Mouse (Mus musculus): ENCODE measurements around the gene Pecam1. TPM values are rescaled to one million over a fixed set of nuclear protein-coding genes. Genes with fewer than 3 reads are reported as not detected.

Pecam1 gene
- 9.7 and 14.8 TPM in 2 replicates for polyA plus RNA-seq (2014; fragmentation: Nextera tagmentation; extraction: Ambion mirVana)

GRCm38 (mm10) chr11:106750121-106750751 lies at the start of gene Pecam1:
Gene Pecam1 (minus strand): TSS chr11:106750628.
- DNase-seq = no peak
- no peak within 1 kb of the TSS for H3K27ac ChIP-seq (replicated peaks; ENCODE audit: low read depth, low read length)
- H3K4me1 ChIP-seq (ENCODE audit: control insufficient read depth, insufficient read depth, low read length) = no peaks in the 10 kb centered on the region
- no peak for ATAC-seq (ENCODE audit: low FRiP score, low TSS enrichment)
- no peaks in the 10 kb centered on the region for H3K27me3 ChIP-seq (ENCODE audit: control insufficient read depth, insufficient read depth, low read length)
- no peak within 1 kb of the TSS for H3K4me3 ChIP-seq (replicated peaks; ENCODE audit: low read depth, low read length)
- no peaks in the 10 kb centered on the region for H3K36me3 ChIP-seq (ENCODE audit: control insufficient read depth, insufficient read depth, low read length)
- H3K9ac ChIP-seq (replicated peaks; ENCODE audit: low read length) = no peak within 1 kb of the TSS
- 0 out of 2 replicates have a peak, but pooled peaks cover 4% of the 10 kb centered on the region for H3K9me3 ChIP-seq (ENCODE audit: control insufficient read depth, low read length)
- H3K4me2 ChIP-seq (ENCODE audit: low read length) = no peak within 1 kb of the TSS
- WGBS = 88% methylated on average over 13 of the region's 13 CpGs

GRCm38 (mm10) chr11:106795679-106796078 lies 45.3 kb upstream of the Pecam1 start:
- Histone ChIP-seq H3K4me3 (replicated peaks; ENCODE audit: low read depth, low read length) (no peak overlapping the region), H3K9ac (replicated peaks; ENCODE audit: low read length) (no peak overlapping the region), H3K4me1 (ENCODE audit: control insufficient read depth, insufficient read depth, low read length) (no peaks in the 10 kb centered on the region; the same call in 1 of the 2 replicates), H3K27me3 (ENCODE audit: control insufficient read depth, insufficient read depth, low read length) (no peaks in the 10 kb centered on the region), H3K9me3 (ENCODE audit: control insufficient read depth, low read length) (no peaks in the 10 kb centered on the region), H3K27ac (replicated peaks; ENCODE audit: low read depth, low read length) (no peak overlapping the region), H3K4me2 (ENCODE audit: low read length) (no peak overlapping the region), H3K36me3 (ENCODE audit: control insufficient read depth, insufficient read depth, low read length) (peaks cover 73% of the 10 kb centered on the region)
- DNase-seq (no peak), ATAC-seq (ENCODE audit: low FRiP score, low TSS enrichment) (no peak)
- 83% methylated on average over 9 of the region's 9 CpGs for WGBS

- DNase-seq = no peak
- H3K27me3 ChIP-seq (ENCODE audit: control insufficient read depth, insufficient read depth, low read length) = no peaks in the 10 kb centered on the region
- no peak overlapping the region for H3K9ac ChIP-seq (replicated peaks; ENCODE audit: low read length)
- WGBS = 74% methylated on average over 4 of the region's 4 CpGs
- H3K4me1 ChIP-seq (ENCODE audit: control insufficient read depth, insufficient read depth, low read length) = peaks cover 6% of the 10 kb centered on the region
- no peak overlapping the region for H3K4me3 ChIP-seq (replicated peaks; ENCODE audit: low read depth, low read length)
- H3K9me3 ChIP-seq (ENCODE audit: control insufficient read depth, low read length) = no peaks in the 10 kb centered on the region
- H3K36me3 ChIP-seq (ENCODE audit: control insufficient read depth, insufficient read depth, low read length) = peaks cover 56% of the 10 kb centered on the region
- H3K4me2 ChIP-seq (ENCODE audit: low read length) = no peak overlapping the region
- no peak overlapping the region for H3K27ac ChIP-seq (replicated peaks; ENCODE audit: low read depth, low read length)
- no peak for ATAC-seq (ENCODE audit: low FRiP score, low TSS enrichment)
These were observed 43.4 kb upstream of the Pecam1 start for GRCm38 (mm10) chr11:106793846-106794245.

- Histone ChIP-seq H3K9me3 (ENCODE audit: control insufficient read depth, low read length) (no peaks in the 10 kb centered on the region), H3K4me2 (ENCODE audit: low read length) (peak overlapping the region; percentile 60), H3K27ac (replicated peaks; ENCODE audit: low read depth, low read length) (peak overlapping the region; percentile 98), H3K9ac (replicated peaks; ENCODE audit: low read length) (peak overlapping the region; percentile 99), H3K4me1 (ENCODE audit: control insufficient read depth, insufficient read depth, low read length) (peaks cover 20% of the 10 kb centered on the region), H3K4me3 (replicated peaks; ENCODE audit: low read depth, low read length) (peak overlapping the region; percentile 95), H3K36me3 (ENCODE audit: control insufficient read depth, insufficient read depth, low read length) (peaks cover 38% of the 10 kb centered on the region), H3K27me3 (ENCODE audit: control insufficient read depth, insufficient read depth, low read length) (no peaks in the 10 kb centered on the region)
- peak; percentile 61 for DNase-seq
- no peak for ATAC-seq (ENCODE audit: low FRiP score, low TSS enrichment)
- under 1% methylated on average over 6 of the region's 6 CpGs for WGBS
These were observed 39.2 kb upstream of the Pecam1 start for GRCm38 (mm10) chr11:106789649-106790048.

- Histone ChIP-seq H3K27ac (replicated peaks; ENCODE audit: low read depth, low read length) (peak within 1 kb of the TSS; percentile 98), H3K4me3 (replicated peaks; ENCODE audit: low read depth, low read length) (peak within 1 kb of the TSS; percentile 95), H3K4me1 (ENCODE audit: control insufficient read depth, insufficient read depth, low read length) (peaks cover 20% of the 10 kb centered on the region), H3K9me3 (ENCODE audit: control insufficient read depth, low read length) (no peaks in the 10 kb centered on the region), H3K4me2 (ENCODE audit: low read length) (peak within 1 kb of the TSS; percentile 60), H3K27me3 (ENCODE audit: control insufficient read depth, insufficient read depth, low read length) (no peaks in the 10 kb centered on the region), H3K9ac (replicated peaks; ENCODE audit: low read length) (peak within 1 kb of the TSS; percentile 99), H3K36me3 (ENCODE audit: control insufficient read depth, insufficient read depth, low read length) (peaks cover 38% of the 10 kb centered on the region)
- ATAC-seq (ENCODE audit: low FRiP score, low TSS enrichment) (peak; percentile 92), DNase-seq (peak; percentile 97)
- under 1% methylated on average over 58 of the region's 58 CpGs for WGBS
These were observed 38.5 kb upstream of the Pecam1 start, which contains the start of the genes Ddx5 and Cep95 for GRCm38 (mm10) chr11:106788775-106789459. Gene Ddx5 (minus strand): TSS chr11:106789185. Gene Cep95 (plus strand): TSS chr11:106789252.

- Histone ChIP-seq H3K9ac (replicated peaks; ENCODE audit: low read length) (peak overlapping the region; percentile 99), H3K36me3 (ENCODE audit: control insufficient read depth, insufficient read depth, low read length) (peaks cover 39% of the 10 kb centered on the region), H3K4me1 (ENCODE audit: control insufficient read depth, insufficient read depth, low read length) (peaks cover 20% of the 10 kb centered on the region), H3K4me2 (ENCODE audit: low read length) (peak overlapping the region; percentile 80), H3K27ac (replicated peaks; ENCODE audit: low read depth, low read length) (peak overlapping the region; percentile 98), H3K27me3 (ENCODE audit: control insufficient read depth, insufficient read depth, low read length) (no peaks in the 10 kb centered on the region), H3K4me3 (replicated peaks; ENCODE audit: low read depth, low read length) (peak overlapping the region; percentile 95), H3K9me3 (ENCODE audit: control insufficient read depth, low read length) (no peaks in the 10 kb centered on the region)
- ATAC-seq (ENCODE audit: low FRiP score, low TSS enrichment) (peak; percentile 82), DNase-seq (peak; percentile 100)
- under 1% methylated on average over 77 of the region's 79 CpGs for WGBS
These were observed 37.8 kb upstream of the Pecam1 start for GRCm38 (mm10) chr11:106788026-106788774.

GRCm38 (mm10) chr11:106787131-106788025 lies 37.0 kb upstream of the Pecam1 start:
- no peaks in the 10 kb centered on the region for H3K27me3 ChIP-seq (ENCODE audit: control insufficient read depth, insufficient read depth, low read length)
- H3K27ac ChIP-seq (replicated peaks; ENCODE audit: low read depth, low read length) = peak overlapping the region; percentile 98
- H3K4me2 ChIP-seq (ENCODE audit: low read length) = peak overlapping the region; percentile 80
- peak; percentile 92 for DNase-seq
- 0 out of 2 replicates have a peak, but pooled peaks have one; percentile 18 for ATAC-seq (ENCODE audit: low FRiP score, low TSS enrichment)
- no peaks in the 10 kb centered on the region for H3K9me3 ChIP-seq (ENCODE audit: control insufficient read depth, low read length)
- peak overlapping the region; percentile 99 for H3K9ac ChIP-seq (replicated peaks; ENCODE audit: low read length)
- H3K36me3 ChIP-seq (ENCODE audit: control insufficient read depth, insufficient read depth, low read length) = peaks cover 40% of the 10 kb centered on the region
- H3K4me1 ChIP-seq (ENCODE audit: control insufficient read depth, insufficient read depth, low read length) = peaks cover 20% of the 10 kb centered on the region
- WGBS = under 1% methylated on average over 65 of the region's 65 CpGs
- peak overlapping the region; percentile 95 for H3K4me3 ChIP-seq (replicated peaks; ENCODE audit: low read depth, low read length)

- Histone ChIP-seq H3K27me3 (ENCODE audit: control insufficient read depth, insufficient read depth, low read length) (no peaks in the 10 kb centered on the region), H3K4me2 (ENCODE audit: low read length) (peak overlapping the region; percentile 80; the same call in 1 of the 2 replicates), H3K4me3 (replicated peaks; ENCODE audit: low read depth, low read length) (peak overlapping the region; percentile 95; the same call in 1 of the 2 replicates), H3K36me3 (ENCODE audit: control insufficient read depth, insufficient read depth, low read length) (peaks cover 61% of the 10 kb centered on the region), H3K27ac (replicated peaks; ENCODE audit: low read depth, low read length) (no peak overlapping the region), H3K4me1 (ENCODE audit: control insufficient read depth, insufficient read depth, low read length) (peaks cover 14% of the 10 kb centered on the region), H3K9me3 (ENCODE audit: control insufficient read depth, low read length) (no peaks in the 10 kb centered on the region), H3K9ac (replicated peaks; ENCODE audit: low read length) (no peak overlapping the region)
- DNase-seq (no peak), ATAC-seq (ENCODE audit: low FRiP score, low TSS enrichment) (no peak)
- WGBS = 91% methylated on average over 1 of the region's 1 CpGs
These were observed 34.6 kb upstream of the Pecam1 start for GRCm38 (mm10) chr11:106785043-106785442.
